Mouse (Mus musculus) lung, postnatal 4 days (tissue): ENCODE data around the gene Cmtm8.

Source experiments
- DNase-seq, 2 experiments: peaks; one replicate each; pipeline ENCODE4 v3.0.0; 2021

Gene Cmtm8

GRCm38 (mm10) chr9:114821548-114822289 lies 22.2 kb downstream of the Cmtm8 start:
- no peak for DNase-seq

GRCm38 (mm10) chr9:114818918-114819317 lies 25.0 kb downstream of the Cmtm8 start:
- no peak for DNase-seq

- DNase-seq: no peak
Measured at GRCm38 (mm10) chr9:114817012-114817411, 26.9 kb downstream of the Cmtm8 start.

GRCm38 (mm10) chr9:114816121-114816520 lies 27.8 kb downstream of the Cmtm8 start:
- no peak for DNase-seq

GRCm38 (mm10) chr9:114815315-114815714 lies 28.6 kb downstream of the Cmtm8 start:
- peak in 1 of 2 experiments; percentile 58 for DNase-seq

- DNase-seq: no peak
Measured at GRCm38 (mm10) chr9:114812001-114812400, 32.0 kb downstream of the Cmtm8 start.

GRCm38 (mm10) chr9:114810837-114811236 lies 33.1 kb downstream of the Cmtm8 start:
- no peak for DNase-seq

GRCm38 (mm10) chr9:114808671-114809070 lies 35.3 kb downstream of the Cmtm8 start:
- DNase-seq: no peak

- DNase-seq: no peak
Measured at GRCm38 (mm10) chr9:114807261-114807660, 36.7 kb downstream of the Cmtm8 start.

- DNase-seq: peak; percentile 55 to 60
Measured at GRCm38 (mm10) chr9:114805151-114805671, 38.7 kb downstream of the Cmtm8 start.

GRCm38 (mm10) chr9:114802191-114802590 lies 41.8 kb downstream of the Cmtm8 start:
- DNase-seq: no peak

- DNase-seq: no peak
Measured at GRCm38 (mm10) chr9:114801301-114801700, 42.7 kb downstream of the Cmtm8 start.

- DNase-seq: no peak
Measured at GRCm38 (mm10) chr9:114799498-114800107, 44.4 kb downstream of the Cmtm8 start.

GRCm38 (mm10) chr9:114798845-114799244 lies 45.1 kb downstream of the Cmtm8 start:
- no peak for DNase-seq

- DNase-seq: peak; percentile 85 to 90
Measured at GRCm38 (mm10) chr9:114797329-114798004, 46.5 kb downstream of the Cmtm8 start.

- DNase-seq: no peak
Measured at GRCm38 (mm10) chr9:114796473-114797050, 47.4 kb downstream of the Cmtm8 start.

GRCm38 (mm10) chr9:114794491-114794890 lies 49.5 kb downstream of the Cmtm8 start:
- DNase-seq: no peak

- DNase-seq: no peak
Measured at GRCm38 (mm10) chr9:114793764-114794295, 50.1 kb downstream of the Cmtm8 start.

GRCm38 (mm10) chr9:114789989-114790388 lies 54.0 kb downstream of the Cmtm8 start:
- DNase-seq: no peak

GRCm38 (mm10) chr9:114789557-114789956 lies 54.4 kb downstream of the Cmtm8 start:
- DNase-seq: no peak

GRCm38 (mm10) chr9:114788697-114789096 lies 55.3 kb downstream of the Cmtm8 start:
- no peak for DNase-seq

GRCm38 (mm10) chr9:114787716-114788115 lies 56.2 kb downstream of the Cmtm8 start:
- peak in 1 of 2 experiments; percentile 25 for DNase-seq

GRCm38 (mm10) chr9:114787134-114787533 lies 56.8 kb downstream of the Cmtm8 start:
- DNase-seq: no peak
